9 mouse cellular contexts compared by ENCODE assay signal in the genomic region with DNA sequence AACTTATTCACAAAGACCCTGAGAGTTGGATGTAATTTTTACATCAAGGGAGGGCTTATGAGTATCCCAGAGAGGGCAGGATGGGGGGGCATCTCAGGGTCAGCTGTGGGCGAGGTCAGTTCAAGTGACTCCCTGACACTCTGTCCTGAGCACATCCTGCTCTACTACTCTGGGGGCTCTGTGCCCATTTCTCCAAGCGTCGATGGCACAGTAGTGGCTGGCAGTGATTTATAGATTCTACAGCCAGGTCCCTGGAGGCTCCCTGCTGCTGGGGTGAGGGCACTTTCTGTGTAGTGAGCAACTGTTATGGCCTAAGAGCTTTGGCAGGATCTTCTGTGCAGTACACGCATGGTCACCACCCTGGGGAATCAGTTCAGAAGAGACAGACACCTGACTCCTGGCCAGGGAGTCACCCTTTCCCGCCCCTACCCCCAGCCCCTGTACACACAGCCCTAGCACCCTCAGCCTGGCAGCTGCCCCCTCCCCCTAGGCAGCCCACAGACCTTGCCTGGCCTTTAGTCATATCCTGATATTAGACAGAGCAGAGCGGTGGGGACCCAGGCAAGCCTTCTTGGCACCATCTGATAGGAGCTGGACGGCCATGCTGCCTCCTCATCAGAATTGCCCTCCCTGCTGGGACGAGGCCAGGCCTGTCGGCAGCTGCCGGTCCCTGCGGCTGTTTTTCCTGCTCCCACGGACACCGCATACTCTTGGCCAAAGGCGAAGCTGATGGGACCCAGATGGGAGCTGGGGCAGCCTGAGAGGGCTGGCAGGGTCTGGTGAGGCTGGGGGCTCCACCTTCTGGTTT. TPM values are rescaled to one million over a fixed set of nuclear protein-coding genes. Genes with fewer than 3 reads are reported as not detected.
DNase-seq lines count a peak whose midpoint lies in the region; ATAC-seq lines count a peak whose summit lies in the region.
"Had no signal": no experiment of that assay in that cellular context is flagged by ENCODE, and none has a peak within 500 bp of the region (broad histone marks: within the 10 kb centered on the region; RNA-seq: fewer than 3 reads in every experiment).

No protein-coding gene starts in this region.

- peaks cover 33% of the 10 kb centered on the region for H3K4me1 ChIP-seq in hindbrain, embryonic 12.5 days
- peaks cover 38% of the 10 kb centered on the region for H3K4me1 ChIP-seq in neural tube, embryonic 12.5 days

- no peak overlapping the region for H3K4me3 ChIP-seq in hindbrain, embryonic 12.5 days
- H3K4me3 ChIP-seq in neural tube, embryonic 12.5 days, result no peak overlapping the region

- H3K9me3 ChIP-seq in hindbrain, embryonic 12.5 days (replicated peaks), result no peaks in the 10 kb centered on the region
- no peaks in the 10 kb centered on the region for H3K9me3 ChIP-seq in neural tube, embryonic 12.5 days

- H3K27me3 ChIP-seq in hindbrain, embryonic 12.5 days, result no peaks in the 10 kb centered on the region
- no peaks in the 10 kb centered on the region for H3K27me3 ChIP-seq in neural tube, embryonic 12.5 days (replicated peaks)

- no peak overlapping the region for H3K4me2 ChIP-seq in hindbrain, embryonic 12.5 days (replicated peaks)
- 0 out of 2 replicates have a peak overlapping the region, but pooled peaks have one; percentile 12 for H3K4me2 ChIP-seq in neural tube, embryonic 12.5 days (replicated peaks)

- H3K27ac ChIP-seq in hindbrain, embryonic 12.5 days, result peak overlapping the region; percentile 14; the same call in 1 of the 2 replicates
- H3K27ac ChIP-seq in neural tube, embryonic 12.5 days, result no peak overlapping the region

- 44% methylated on average over 14 of the region's 14 CpGs for WGBS in hindbrain, embryonic 12.5 days
- WGBS in neural tube, embryonic 12.5 days, result 36% methylated on average over 14 of the region's 14 CpGs

- peak; percentile 86 to 91 for DNase-seq in cerebellum, postnatal 10 days
- no peak for DNase-seq in cerebellum, adult 9-11 months
- DNase-seq in right cerebral cortex, postnatal 14 days, result peak; percentile 36
- no peak for DNase-seq in right cerebral cortex, adult 18-20 months
- DNase-seq in thymus, postnatal 36 days, result no peak
- DNase-seq in frontal cortex, adult 2 months (ENCODE audit: extremely low spot score in 1 of 2, low spot score in 1 of 2), result no peak

- 0 out of 2 replicates have a peak, but pooled peaks have one; percentile 27 for ATAC-seq in hindbrain, embryonic 12.5 days (ENCODE audit: low FRiP score)
- no peak for ATAC-seq in neural tube, embryonic 12.5 days (ENCODE audit: low FRiP score, low read depth)

- H3K9ac ChIP-seq in hindbrain, embryonic 12.5 days, result no peak overlapping the region
- H3K9ac ChIP-seq in neural tube, embryonic 12.5 days, result no peak overlapping the region

- no peaks in the 10 kb centered on the region for H3K36me3 ChIP-seq in hindbrain, embryonic 12.5 days
- no peaks in the 10 kb centered on the region for H3K36me3 ChIP-seq in neural tube, embryonic 12.5 days

RNA-seq across cellular contexts. Expression of a gene that starts 2.3 kb away (rescaled TPM):
- not detected in 2 replicates for polyA plus RNA-seq in hindbrain, embryonic 12.5 days (2016; fragmentation: Nextera tagmentation; extraction: Ambion mirVana)
- not detected in 2 replicates for polyA plus RNA-seq in neural tube, embryonic 12.5 days (2016; fragmentation: Nextera tagmentation; extraction: Ambion mirVana)
- 0.15 TPM in 1 of 2 replicates, not detected in the other for polyA plus RNA-seq in frontal cortex, adult 2 months (2012; rRNA removed)
- polyA plus RNA-seq: limb, embryonic 11.5 days had no signal

Comparison
In these comparisons a context has a peak if more than half of its experiments do, and no peak if none do; other contexts are left out.
1. DNase-seq: peak in cerebellum, postnatal 10 days (2 of 2) and right cerebral cortex, postnatal 14 days (single experiment); none in cerebellum, adult 9-11 months (single experiment), right cerebral cortex, adult 18-20 months (single experiment), thymus, postnatal 36 days (0 of 2) and frontal cortex, adult 2 months (0 of 2).